Mouse (Mus musculus): ENCODE results near the gene Ifna5.
A peak's percentile ranks its signal among the peaks of the same experiment; 100 is the strongest.

The Ifna5 gene

DNA sequence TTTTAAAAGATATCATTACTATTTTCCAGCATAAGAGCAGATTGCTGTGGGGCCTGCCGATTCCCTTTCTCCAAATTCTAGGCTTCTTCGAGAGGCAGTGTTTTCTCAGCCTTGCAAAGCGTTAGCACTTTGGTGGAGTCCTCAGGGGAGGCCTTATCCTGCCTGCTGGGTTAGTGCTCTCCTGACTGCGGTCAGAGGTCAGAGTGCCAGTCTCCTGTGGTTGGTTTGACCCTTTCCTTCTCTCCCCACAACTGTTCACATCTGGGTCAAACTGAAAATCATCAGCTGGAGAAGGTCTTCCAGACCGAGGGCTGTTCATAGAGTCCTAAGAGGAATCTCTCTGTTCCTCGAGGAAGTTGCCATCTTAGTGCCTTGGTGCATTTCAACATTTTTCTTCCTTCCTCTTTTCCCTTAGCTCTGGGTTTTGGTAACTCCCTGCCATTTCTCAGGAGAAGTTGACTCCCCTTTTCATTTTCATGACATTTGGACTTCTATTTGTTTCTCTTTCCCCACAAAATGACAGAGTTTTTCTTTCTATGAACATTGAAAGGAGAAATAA, 29.8 kb downstream of the Ifna5 start:
- no peak for DNase-seq

DNA sequence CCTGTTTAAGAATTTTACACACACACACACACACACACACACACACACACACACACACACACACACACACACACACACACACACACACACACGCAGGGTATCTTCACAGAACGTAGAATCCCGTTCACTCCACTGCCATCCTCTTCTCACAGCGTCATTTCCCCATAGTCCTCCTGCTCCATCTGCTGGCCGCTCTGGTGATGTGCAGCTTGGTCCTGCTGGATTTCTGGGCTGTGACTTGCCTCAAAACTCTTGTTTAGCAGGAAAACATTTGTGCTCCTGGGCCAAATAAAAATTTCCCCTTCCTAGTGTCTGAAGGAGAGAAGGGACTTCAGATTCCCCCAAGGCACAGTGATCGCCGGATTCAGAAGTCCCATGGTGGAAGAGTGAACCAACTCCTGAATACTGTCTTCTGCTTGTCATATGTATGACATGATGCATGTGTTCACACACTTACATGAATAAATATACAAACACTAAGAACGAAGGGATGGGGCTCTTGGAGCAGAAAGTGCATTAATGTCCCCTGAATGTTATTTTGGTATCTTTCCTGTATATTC, 32.1 kb downstream of the Ifna5 start:
- peak; percentile 75 for DNase-seq

DNA sequence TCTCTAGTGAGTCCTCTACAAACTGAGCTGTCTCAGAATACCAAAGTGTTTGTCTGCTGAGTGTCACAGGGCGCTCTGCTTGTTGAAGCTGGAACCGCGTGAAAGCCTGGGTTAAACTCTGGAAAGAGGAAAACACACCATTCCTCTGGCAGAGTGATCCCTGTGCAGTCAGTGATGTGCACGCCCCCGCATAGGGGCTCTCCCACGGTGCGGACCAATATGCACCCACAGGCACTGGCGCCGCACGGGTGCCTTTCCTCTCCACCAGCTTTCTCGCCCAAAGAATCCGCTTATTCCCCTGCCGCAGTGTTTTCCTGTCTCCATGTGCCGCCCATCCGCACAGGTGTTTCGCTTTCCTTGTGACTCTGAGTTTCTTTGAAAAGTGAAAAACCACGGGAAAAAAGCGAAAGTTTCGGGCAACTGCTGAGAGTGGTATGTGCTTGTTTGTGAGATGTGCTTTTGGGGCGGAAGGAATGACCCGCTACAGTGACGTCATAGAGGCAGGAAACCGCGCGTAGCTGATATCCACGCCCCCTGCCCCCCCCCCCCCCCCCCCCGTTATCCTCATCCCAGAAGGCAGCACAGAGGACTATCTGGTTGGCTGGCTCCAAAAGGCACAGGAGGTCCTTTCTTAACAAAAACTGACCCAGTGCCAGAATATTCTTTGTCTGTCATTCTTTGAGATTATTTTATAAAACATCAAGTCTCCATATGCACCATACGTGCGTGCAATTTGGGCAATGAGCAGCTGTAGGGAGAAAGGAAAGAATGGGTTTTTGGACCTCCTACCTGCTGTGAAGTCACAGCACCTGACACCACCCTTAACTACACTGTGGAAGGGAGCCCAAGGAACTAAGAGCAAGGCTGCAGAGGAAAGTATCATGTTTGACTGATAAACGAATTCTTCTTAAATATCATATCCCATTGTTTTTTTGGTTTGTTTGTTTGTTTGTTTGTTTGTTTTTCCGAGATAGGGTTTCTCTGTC, 32.9 kb downstream of the Ifna5 start:
- no peak for DNase-seq

DNA sequence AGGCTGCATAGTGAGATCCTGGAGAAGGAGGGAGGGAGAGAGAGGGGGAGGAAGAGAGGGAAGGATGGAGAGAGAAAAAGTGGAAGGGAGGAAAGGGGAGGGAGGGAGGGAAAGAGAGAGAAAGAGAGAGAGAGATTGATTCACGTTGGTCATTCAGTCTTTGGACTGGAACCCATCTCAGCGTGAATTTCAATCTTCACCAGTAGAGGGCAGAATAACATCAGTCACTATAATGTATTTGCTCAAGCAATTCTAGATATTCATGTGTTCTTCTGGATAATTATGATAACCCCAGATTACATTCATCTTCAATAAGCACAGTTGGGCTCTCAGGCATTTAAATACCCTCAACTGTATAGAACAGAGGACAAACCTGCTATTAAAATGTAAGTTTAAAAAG, 37.4 kb downstream of the Ifna5 start:
- DNase-seq: peak; percentile 54

DNA sequence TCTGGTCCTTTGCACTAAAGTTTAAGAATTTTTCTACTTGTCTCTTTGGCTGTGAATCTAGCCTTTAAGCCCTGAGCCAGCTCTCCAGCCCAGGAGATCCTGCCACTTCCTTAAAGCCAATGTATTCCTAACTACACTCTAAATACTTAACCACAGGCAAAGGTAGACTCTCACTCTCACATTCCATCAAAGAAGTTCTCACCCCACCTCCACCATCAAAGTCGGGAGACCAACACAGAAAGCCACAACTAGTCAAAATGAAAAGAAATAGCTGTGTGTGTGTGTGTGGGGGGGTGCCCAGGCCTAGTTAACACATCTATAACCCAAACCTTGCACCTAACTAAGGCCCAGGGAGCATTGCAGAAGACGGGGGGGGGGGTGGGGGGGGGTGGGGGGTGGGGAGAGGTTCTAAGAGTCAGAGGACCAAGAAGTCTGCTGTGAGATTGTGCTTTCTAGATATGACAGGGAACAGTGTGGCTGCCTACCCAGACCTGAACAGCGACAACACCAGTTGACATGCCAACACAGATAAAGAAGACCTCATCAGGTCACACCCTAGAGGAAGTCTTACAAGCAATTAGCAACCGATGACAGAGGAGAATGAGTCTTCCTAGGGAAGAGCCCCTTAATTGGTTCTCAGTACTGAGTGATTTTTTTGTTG, 40.2 kb downstream of the Ifna5 start:
- no peak for DNase-seq

DNA sequence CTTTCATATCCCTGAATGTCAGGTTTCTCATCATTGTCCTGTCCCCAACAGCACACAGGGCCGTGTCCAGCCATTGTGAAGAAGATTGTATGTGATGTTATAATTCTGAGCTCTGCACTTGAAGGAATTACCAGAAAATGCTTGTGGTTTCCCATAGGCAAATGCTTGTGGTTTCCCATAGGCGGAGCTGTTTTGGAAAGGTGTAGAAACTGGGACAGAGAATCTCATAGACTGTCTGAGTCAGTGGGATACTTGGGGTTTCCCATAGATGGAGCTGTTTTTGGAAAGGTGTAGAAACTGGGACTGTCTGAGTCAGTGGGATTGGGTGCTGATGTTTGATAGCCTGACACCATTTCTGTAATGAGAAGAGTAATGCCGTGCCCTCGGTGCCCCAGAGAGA, 41.2 kb downstream of the Ifna5 start:
- no peak for DNase-seq

DNA sequence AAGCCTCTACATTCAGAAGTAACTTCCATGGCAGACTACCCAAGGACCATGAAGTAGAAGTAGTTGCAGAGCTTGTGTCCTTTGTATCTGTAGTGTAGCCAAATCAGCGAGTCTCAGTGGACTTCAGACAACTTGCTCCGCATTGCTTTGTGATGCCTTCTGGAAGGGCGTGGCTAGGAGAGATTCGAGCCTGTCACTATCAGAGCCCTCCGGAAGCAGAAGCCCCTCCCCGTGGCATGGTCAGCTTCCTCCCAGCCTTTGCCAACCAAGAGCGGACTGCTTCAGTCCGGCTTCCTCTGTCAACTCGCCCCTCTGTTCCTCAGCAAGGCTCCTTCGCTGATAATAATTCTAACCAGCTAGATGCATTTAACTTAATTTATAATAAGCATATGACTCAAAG, 42.9 kb downstream of the Ifna5 start:
- peak; percentile 32 for DNase-seq

DNA sequence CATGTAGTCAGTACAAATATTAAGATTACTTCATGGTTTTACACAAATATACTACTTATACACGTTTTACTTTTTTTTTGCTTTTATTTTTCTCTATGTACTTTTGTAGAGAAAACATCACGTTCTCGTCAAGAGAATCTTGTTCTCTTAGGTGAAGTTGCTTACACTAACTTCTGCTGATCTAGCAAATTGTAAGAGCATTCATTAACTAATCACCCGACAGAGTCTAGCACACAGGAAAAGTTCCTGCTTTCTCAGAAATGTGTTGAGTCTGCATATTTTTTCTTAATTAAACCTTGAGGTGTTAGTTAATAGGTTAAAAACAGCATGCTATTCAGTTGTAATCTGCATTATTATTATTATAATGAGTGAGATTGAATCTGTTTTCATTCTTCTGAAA, 43.4 kb downstream of the Ifna5 start:
- DNase-seq: peak; percentile 46

DNA sequence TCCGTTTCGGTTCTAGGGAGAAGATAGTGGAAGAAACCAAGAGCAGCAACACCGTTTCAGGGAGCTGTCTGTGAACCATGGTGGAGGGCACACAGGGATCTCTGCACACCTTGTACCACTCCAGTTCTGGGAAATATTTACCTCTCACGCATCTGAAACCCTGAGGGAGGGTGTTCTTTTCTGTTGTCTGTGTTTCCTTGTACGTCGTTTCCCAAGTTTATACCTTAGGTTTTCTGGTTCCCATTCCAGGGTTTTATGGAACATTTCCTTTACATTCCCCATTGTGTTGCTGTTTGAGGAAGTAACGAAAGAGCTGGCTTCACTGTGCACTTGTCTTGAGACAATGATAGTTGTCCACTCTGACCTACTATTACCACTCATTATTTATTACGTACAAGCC, 44.8 kb downstream of the Ifna5 start, which contains the start of gene Ifne:
Gene Ifne (minus strand): TSS at position 101 of the 400 bp plus-strand sequence.
- DNase-seq: no peak

Data from kidney, adult 9 months (tissue).